Mouse (Mus musculus) bone marrow, adult 2 months (tissue): ENCODE data around the gene Hist2h3b.

Experiments
- CTCF ChIP-seq: fragments of 200-500 bp; IDR thresholded peaks from 2 replicates; pipeline ENCODE4 v1.5.1; 2011; ENCODE audit warnings: low read length, control low read depth; ENCODE audit not compliant: control insufficient read depth, insufficient read depth
- POLR2A ChIP-seq: fragments of 200-500 bp; IDR thresholded peaks from 2 replicates; pipeline ENCODE4 v1.6.1; 2011; ENCODE audit warnings: low read depth, mild to moderate bottlenecking, control low read depth, low read length, borderline replicate concordance; ENCODE audit not compliant: control insufficient read depth

GRCm38 (mm10) chr3:96260220-96260619 is 8.2 kb upstream of the Hist2h3b start:
- no peak for TF ChIP-seq CTCF
- TF ChIP-seq POLR2A = no peak
